Mouse (Mus musculus) midbrain, embryonic 11.5 days (tissue): ENCODE data around the gene Smc1a. TPM values are rescaled to one million over a fixed set of nuclear protein-coding genes. Genes with fewer than 3 reads are reported as not detected.
"Not testable (repeated sequence)": the region's sequence is repeated elsewhere in the genome, so short reads cannot be mapped to it uniquely, and the experiment has no call there.

ENCODE experiments used
- ATAC-seq: fragments of 200-750 bp; cut with Nextera tagmentation; 2 replicates; pipeline ENCODE4 v1.8.0; 2017; ENCODE audit warnings: moderate TSS enrichment, moderate library complexity; ENCODE audit not compliant: low FRiP score
- DNase-seq: peaks from one replicate; pipeline ENCODE4 v3.0.0; 2015; ENCODE audit warnings: low spot score; ENCODE audit errors: missing footprints
- H3K27ac ChIP-seq: fragments of 300-500 bp; sonication (generic); 2 replicates; pipeline ENCODE4 v1.5.1; 2014; ENCODE audit warnings: low read depth, low read length
- H3K27me3 ChIP-seq: fragments of 300-500 bp; sonication (generic); 2 replicates; pipeline ENCODE4 v1.6.1; 2014; ENCODE audit warnings: mild to moderate bottlenecking, low read length, moderate library complexity, mixed read lengths; ENCODE audit not compliant: control insufficient read depth, insufficient read depth
- H3K36me3 ChIP-seq: fragments of 300-500 bp; sonication (generic); 2 replicates; pipeline ENCODE4 v1.6.1; 2014; ENCODE audit warnings: mild to moderate bottlenecking, low read length, moderate library complexity, mixed read lengths; ENCODE audit not compliant: control insufficient read depth, insufficient read depth
- H3K4me1 ChIP-seq: fragments of 300-500 bp; sonication (generic); 2 replicates; pipeline ENCODE4 v1.6.1; 2014; ENCODE audit warnings: low read length; ENCODE audit not compliant: control insufficient read depth, insufficient read depth
- H3K4me2 ChIP-seq: fragments of 300-500 bp; sonication (generic); 2 replicates; pipeline ENCODE4 v1.6.1; 2014; ENCODE audit warnings: mild to moderate bottlenecking, moderate library complexity
- H3K4me3 ChIP-seq: fragments of 300-500 bp; sonication (generic); 2 replicates; pipeline ENCODE4 v1.5.1; 2014; ENCODE audit warnings: low read depth, low read length
- H3K9ac ChIP-seq: fragments of 300-500 bp; sonication (generic); 2 replicates; pipeline ENCODE4 v1.6.1; 2014; ENCODE audit warnings: low read length
- H3K9me3 ChIP-seq: fragments of 300-500 bp; sonication (generic); 2 replicates; pipeline ENCODE4 v1.6.1; 2016; ENCODE audit warnings: low read length; ENCODE audit not compliant: control insufficient read depth
- WGBS: fragments of 180-500 bp; shearing (Covaris S2); extraction: QIAGEN DNeasy Blood & Tissue Kit; methylation state at CpG from one replicate; pipeline ENCODE4 v1.1.7; 2014; 5-methylcytosine and 5-hydroxymethylcytosine counted together
- polyA plus RNA-seq: library from polyadenylated mRNA; unstranded; fragments of >200 nt; fragmentation: Nextera tagmentation; extraction: Ambion mirVana; gene quantifications from 2 replicates; pipeline ENCODE4 v1.2.1, GENCODE M21; 2014

Smc1a gene
- polyA plus RNA-seq, 1 experiment from 2014 or later, result 131 TPM

DNA sequence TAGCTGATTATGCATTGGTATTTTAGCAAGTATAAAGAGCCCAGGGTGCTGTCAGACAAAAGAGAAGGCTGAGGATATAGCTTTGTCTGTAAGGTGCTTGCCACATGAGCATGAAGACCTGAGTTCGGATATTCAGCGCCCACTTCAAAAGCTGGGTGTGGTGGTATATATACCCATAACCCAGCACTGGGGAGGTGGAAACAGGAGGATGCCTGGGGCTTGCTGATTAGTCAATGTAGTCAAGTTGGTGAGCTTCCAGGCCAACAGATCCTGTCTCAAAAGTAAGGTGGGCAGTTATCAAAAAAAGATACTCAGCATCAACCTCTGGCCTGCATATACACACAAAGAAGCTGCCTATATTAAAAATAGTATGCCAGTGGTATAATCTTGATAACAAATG, 3.1 kb downstream of the Smc1a start:
- no peak overlapping the region for H3K4me2 ChIP-seq
- 0 out of 2 replicates have a peak, but pooled peaks cover 5% of the 10 kb centered on the region for H3K4me1 ChIP-seq
- no peak overlapping the region for H3K9ac ChIP-seq
- H3K9me3 ChIP-seq, result no peaks in the 10 kb centered on the region
- ATAC-seq (no peak), DNase-seq (no peak)
- H3K4me3 ChIP-seq, result no peak overlapping the region
- H3K36me3 ChIP-seq, result no peaks in the 10 kb centered on the region
- H3K27me3 ChIP-seq, result peaks cover 28% of the 10 kb centered on the region
- 87% methylated on average over 2 of the region's 2 CpGs for WGBS
- no peak overlapping the region for H3K27ac ChIP-seq

DNA sequence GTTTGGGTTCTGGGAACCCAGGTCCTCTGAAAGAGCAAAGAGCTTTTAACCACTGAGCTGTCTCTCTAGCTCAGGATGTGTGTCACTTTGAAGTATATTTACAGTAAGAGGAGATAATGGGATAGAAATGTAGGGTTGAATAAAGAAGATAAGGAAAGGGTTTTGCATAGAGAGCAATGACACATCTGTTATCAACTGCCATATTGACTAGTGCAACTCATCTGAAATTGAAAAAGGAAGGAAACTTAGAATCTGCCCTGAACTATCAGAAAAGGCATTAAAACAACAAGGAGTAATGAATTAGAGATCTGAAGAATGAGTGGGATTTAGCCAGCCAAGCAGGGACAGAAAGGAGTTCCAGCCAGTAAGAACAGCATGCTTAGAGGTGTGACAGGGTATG, 23.6 kb downstream of the Smc1a start:
- H3K4me1 ChIP-seq, result no peaks in the 10 kb centered on the region
- H3K27ac ChIP-seq, result no peak overlapping the region
- no peak overlapping the region for H3K9ac ChIP-seq
- ATAC-seq (no peak), DNase-seq (no peak)
- no peaks in the 10 kb centered on the region for H3K9me3 ChIP-seq
- no peak overlapping the region for H3K4me3 ChIP-seq
- no peak overlapping the region for H3K4me2 ChIP-seq
- peaks cover 5% of the 10 kb centered on the region; the same call in 1 of the 2 replicates for H3K36me3 ChIP-seq
- H3K27me3 ChIP-seq, result peaks cover 34% of the 10 kb centered on the region

DNA sequence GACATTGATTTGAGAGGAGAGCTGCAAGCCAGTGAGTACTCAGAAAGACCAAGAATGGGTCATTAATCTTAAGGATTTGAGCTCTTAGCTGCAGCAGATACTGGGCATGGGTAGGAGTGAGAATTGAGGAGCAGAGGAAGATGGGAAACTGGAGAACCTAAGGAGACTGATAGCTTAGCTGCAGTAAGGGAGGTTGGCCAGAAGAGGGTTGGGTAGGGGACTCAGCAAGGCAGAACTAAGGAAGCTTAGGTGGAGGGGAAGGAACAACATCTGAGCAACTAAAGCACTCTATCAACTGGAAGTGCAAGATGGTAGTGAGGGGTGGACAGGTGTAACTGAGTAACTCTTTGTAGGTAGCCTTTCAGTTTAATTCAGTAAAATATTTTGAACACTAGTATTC, 31.0 kb downstream of the Smc1a start:
- H3K27me3 ChIP-seq, result peaks cover 35% of the 10 kb centered on the region
- H3K4me3 ChIP-seq, result no peak overlapping the region
- peaks cover 4% of the 10 kb centered on the region; the same call in 1 of the 2 replicates for H3K36me3 ChIP-seq
- no peak overlapping the region for H3K9ac ChIP-seq
- H3K4me2 ChIP-seq, result no peak overlapping the region
- H3K4me1 ChIP-seq, result no peaks in the 10 kb centered on the region
- ATAC-seq (no peak), DNase-seq (peak; percentile 72)
- no peak overlapping the region for H3K27ac ChIP-seq
- no peaks in the 10 kb centered on the region for H3K9me3 ChIP-seq

DNA sequence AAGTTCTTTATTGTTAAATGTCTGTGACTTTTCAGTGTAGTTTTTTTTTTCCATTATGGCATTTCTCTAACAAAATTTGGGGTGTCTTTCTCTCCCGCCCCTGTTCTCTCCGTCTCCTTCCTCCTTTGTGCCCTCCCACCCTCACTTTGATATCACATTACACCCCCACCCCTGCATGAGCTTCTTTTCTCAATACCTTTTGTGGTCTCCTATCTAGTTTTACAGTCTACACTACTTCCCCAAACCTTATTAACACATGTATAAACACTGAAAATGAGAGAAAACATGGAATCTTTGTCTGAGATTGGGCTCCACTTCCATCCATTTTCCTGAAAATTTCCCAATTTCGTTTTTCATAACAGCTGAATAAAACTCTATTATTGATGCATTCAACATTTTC, 36.3 kb downstream of the Smc1a start:
- ATAC-seq, result no peak
- H3K27me3 ChIP-seq, result peaks cover 30% of the 10 kb centered on the region
- no peaks in the 10 kb centered on the region for H3K9me3 ChIP-seq

DNA sequence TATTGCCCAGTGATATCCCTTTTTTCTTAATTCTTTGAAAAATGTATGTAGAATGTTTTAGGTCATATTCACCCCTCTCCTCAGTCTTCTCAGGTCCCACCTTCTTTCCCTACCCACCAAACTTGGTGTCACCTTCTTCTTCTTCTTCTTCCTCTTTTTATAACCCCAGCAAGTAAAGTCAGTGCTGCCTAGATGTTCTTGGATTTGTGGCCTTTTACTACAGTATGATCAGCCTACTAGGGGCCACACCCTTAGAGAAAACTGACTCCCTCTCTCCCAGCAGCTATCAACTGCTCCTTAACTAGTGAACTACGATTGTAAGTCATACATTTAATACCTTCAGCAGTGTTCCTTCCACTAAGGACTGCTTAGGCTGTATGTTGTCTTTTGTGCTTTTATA, 37.9 kb downstream of the Smc1a start:
- H3K9ac ChIP-seq, result no peak overlapping the region
- no peak overlapping the region for H3K4me3 ChIP-seq
- H3K36me3 ChIP-seq, result no peaks in the 10 kb centered on the region
- H3K9me3 ChIP-seq, result no peaks in the 10 kb centered on the region
- H3K27me3 ChIP-seq, result peaks cover 33% of the 10 kb centered on the region
- H3K4me1 ChIP-seq, result no peaks in the 10 kb centered on the region
- ATAC-seq, result no peak
- no peak for DNase-seq
- no peak overlapping the region for H3K27ac ChIP-seq
- no peak overlapping the region for H3K4me2 ChIP-seq
- 89% methylated on average over 1 of the region's 1 CpGs for WGBS

More for the DNA sequence above, 36.3 kb downstream of the Smc1a start:
- DNase-seq, result no peak
- Histone ChIP-seq H3K27ac (no peak overlapping the region), H3K4me1 (no peaks in the 10 kb centered on the region), H3K36me3 (no peaks in the 10 kb centered on the region), H3K4me3 (no peak overlapping the region), H3K4me2 (no peak overlapping the region), H3K9ac (no peak overlapping the region)
- WGBS, result 75% methylated on average over 3 of the region's 3 CpGs

DNA sequence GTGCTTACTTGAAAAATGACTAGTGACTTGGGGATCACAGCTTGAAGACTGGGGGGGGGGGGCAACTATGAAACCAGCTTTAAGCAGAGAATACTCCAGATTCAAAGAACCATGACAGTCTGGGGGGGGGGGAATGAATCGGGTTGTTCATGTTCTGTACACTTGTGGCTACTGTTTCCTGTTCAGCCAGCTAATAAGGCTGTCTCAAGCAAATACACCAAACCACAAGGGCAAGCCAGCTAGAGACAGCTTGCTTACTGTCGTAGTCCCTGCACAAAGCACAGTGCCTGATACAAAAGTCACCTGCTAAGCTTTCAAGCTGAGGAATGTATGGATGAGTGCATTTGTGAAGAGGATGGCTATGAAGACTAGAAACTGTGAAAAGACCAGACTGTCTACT, 49.4 kb downstream of the Smc1a start:
- Histone ChIP-seq H3K4me2 (no peak overlapping the region), H3K27me3 (peaks cover 50% of the 10 kb centered on the region), H3K36me3 (peaks cover 2% of the 10 kb centered on the region; the same call in 1 of the 2 replicates), H3K9ac (no peak overlapping the region), H3K9me3 (no peaks in the 10 kb centered on the region), H3K27ac (no peak overlapping the region), H3K4me1 (no peaks in the 10 kb centered on the region), H3K4me3 (no peak overlapping the region)
- ATAC-seq (no peak), DNase-seq (no peak)
- WGBS, result 64% methylated on average over 2 of the region's 2 CpGs

DNA sequence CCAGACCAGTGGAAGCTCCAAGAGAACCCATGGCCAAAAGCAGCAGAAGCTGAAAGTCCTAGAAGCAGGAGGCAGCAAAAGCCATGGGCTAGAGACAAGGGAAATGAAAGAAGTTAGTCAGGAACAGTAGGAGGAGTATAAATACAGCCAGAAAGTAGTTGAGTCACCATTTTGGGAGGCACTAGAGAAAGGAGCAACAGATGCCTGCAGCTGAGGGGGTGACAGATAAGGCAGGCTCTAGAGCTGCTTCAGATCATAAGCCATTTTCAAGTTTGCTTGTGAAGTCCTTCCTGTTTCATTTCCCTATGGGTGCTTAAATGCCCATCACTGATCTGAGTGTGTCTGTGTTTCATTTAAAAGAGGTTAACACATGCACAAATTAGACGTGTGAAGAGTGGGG, 51.6 kb downstream of the Smc1a start:
- 62% methylated on average over 1 of the region's 1 CpGs for WGBS
- Histone ChIP-seq H3K36me3 (no peaks in the 10 kb centered on the region), H3K9ac (no peak overlapping the region), H3K27ac (no peak overlapping the region), H3K4me2 (no peak overlapping the region), H3K4me3 (no peak overlapping the region), H3K27me3 (peaks cover 38% of the 10 kb centered on the region), H3K4me1 (no peaks in the 10 kb centered on the region), H3K9me3 (no peaks in the 10 kb centered on the region)
- ATAC-seq (no peak), DNase-seq (no peak)

DNA sequence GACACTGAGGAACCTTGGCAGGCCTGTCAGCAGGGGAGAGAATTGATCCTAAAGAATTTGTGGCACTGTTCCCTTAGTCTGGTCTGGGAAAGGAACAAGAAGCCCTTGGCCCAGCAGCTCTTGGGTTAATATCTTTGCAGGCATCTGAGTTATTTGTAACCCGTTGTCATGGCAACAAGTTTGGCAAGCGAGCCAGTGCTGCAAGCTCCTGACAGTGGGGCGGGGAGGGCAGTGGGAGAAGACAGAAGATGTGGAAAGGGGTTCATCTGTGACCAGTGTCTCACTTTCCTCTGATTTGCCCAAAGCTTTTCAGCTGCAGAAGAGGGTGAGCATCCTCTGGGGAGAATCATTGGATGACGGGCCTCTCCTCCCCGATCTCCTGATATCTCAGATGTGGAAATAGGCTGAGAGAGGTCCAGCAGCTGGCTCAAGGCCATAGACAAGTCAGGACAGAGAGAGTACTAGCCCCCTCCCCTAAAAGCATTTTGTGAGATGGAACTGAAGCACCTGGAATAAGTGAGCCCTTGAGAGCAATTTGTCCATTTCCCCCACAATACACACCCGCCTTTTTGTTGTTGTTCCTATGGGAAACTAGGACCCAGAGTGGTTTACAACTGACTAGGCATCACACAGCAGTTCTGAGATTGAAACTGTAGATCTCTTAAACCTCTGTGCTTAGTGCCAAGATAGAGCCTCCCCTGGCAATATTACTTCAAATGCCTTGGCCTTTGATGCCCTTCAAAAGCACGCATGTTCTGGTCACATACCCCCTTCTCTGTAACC, 73.8 kb downstream of the Smc1a start:
- DNase-seq (peak; percentile 84), ATAC-seq (peak; percentile 69)
- peaks cover 34% of the 10 kb centered on the region for H3K27me3 ChIP-seq
- H3K9me3 ChIP-seq, H3K4me3 ChIP-seq, H3K9ac ChIP-seq, H3K4me2 ChIP-seq, H3K36me3 ChIP-seq, H3K4me1 ChIP-seq, H3K27ac ChIP-seq: not testable (repeated sequence)
- 48% methylated on average over 6 of the region's 7 CpGs for WGBS

DNA sequence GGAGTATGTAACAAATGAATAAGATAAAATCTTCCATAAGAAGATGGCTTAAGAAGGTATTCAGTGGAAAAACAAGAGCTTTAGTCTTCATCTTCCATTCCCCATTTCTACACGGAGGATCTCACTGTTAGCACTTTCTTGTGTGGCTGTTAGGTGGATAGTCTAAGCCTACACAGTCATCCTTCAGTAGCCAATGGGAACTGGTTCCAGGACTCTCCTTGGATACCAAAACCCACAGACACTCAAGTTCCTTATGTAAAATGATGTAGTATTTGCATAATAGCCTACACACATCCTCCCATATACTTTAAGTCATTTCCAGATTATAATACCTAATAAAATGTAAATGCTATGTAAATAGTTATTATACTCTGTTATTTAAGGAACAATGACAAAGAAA, 81.3 kb downstream of the Smc1a start:
- 64% methylated on average over 1 of the region's 1 CpGs for WGBS
- DNase-seq, result no peak
- peaks cover 41% of the 10 kb centered on the region for H3K27me3 ChIP-seq
- no peak for ATAC-seq
- H3K9me3 ChIP-seq, result no peaks in the 10 kb centered on the region
- H3K9ac ChIP-seq, result no peak overlapping the region
- no peak overlapping the region for H3K4me3 ChIP-seq
- no peak overlapping the region for H3K27ac ChIP-seq
- no peaks in the 10 kb centered on the region for H3K36me3 ChIP-seq
- no peak overlapping the region for H3K4me2 ChIP-seq
- no peaks in the 10 kb centered on the region for H3K4me1 ChIP-seq
